Mouse (Mus musculus): Measurements from ENCODE around the gene Itgad. TPM values are rescaled to one million over a fixed set of nuclear protein-coding genes. Genes with fewer than 3 reads are reported as not detected.

The Itgad gene
- total RNA-seq (2014; rRNA removed) = 0.05 TPM in 1 of 2 replicates, not detected in the other
- polyA plus RNA-seq (2015; fragmentation: Nextera tagmentation; extraction: Ambion mirVana) = 0.21 TPM in 1 of 2 replicates, not detected in the other

DNA sequence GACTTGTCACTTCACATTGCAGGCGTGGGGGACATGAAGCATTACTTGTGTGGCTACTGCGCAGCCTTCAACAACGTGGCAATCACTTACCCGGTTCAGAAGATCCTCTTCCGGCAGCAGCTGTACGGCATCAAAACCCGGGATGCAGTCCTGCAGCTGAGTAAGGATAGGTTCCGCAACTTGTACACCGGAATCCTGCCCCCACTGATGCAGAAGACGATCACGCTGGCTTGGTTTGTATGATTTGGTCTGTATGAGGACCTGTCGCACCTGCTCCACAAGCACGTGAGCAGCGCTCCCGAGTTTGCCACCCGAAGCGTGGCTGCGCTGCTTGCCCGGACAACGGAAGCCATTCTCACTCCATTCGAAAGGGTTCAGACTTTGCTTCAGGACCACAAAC lies at the start of gene Itgad:
Gene Itgad (plus strand): TSS at position 301 of the 400 bp plus-strand sequence.
- no peak within 1 kb of the TSS for H3K9ac ChIP-seq (replicated peaks; ENCODE audit: low read length, poor library complexity, severe bottlenecking)
- no peaks in the 10 kb centered on the region for H3K9me3 ChIP-seq (ENCODE audit: low read length)
- no peak for ATAC-seq (ENCODE audit: low FRiP score)
- H3K4me3 ChIP-seq (ENCODE audit: low read depth, low read length) = no peak within 1 kb of the TSS
- no peak within 1 kb of the TSS for H3K27ac ChIP-seq (ENCODE audit: low read depth, low read length)
- H3K36me3 ChIP-seq (ENCODE audit: insufficient read depth, low read length) = no peaks in the 10 kb centered on the region
- H3K4me1 ChIP-seq (ENCODE audit: insufficient read depth, low read length) = 0 out of 2 replicates have a peak, but pooled peaks cover 4% of the 10 kb centered on the region
- no peak within 1 kb of the TSS for H3K4me2 ChIP-seq (ENCODE audit: low read depth, low read length, poor library complexity, severe bottlenecking)
- WGBS = 93% methylated on average over 21 of the region's 21 CpGs
- no peak for TF ChIP-seq CTCF (IDR thresholded peaks at IDR 0.05)
- no peak for DNase-seq (ENCODE audit: low spot score)
- H3K27me3 ChIP-seq (ENCODE audit: insufficient read depth, low read length) = no peaks in the 10 kb centered on the region

GRCm38 (mm10) chr7:128105246-128105645 lies 48.9 kb upstream of the Itgad start:
- Histone ChIP-seq H3K9me3 (ENCODE audit: low read length) (no peaks in the 10 kb centered on the region), H3K27ac (ENCODE audit: low read depth, low read length) (no peak overlapping the region), H3K36me3 (ENCODE audit: insufficient read depth, low read length) (no peaks in the 10 kb centered on the region), H3K27me3 (ENCODE audit: insufficient read depth, low read length) (no peaks in the 10 kb centered on the region), H3K4me1 (ENCODE audit: insufficient read depth, low read length) (no peaks in the 10 kb centered on the region), H3K9ac (replicated peaks; ENCODE audit: low read length, poor library complexity, severe bottlenecking) (no peak overlapping the region), H3K4me2 (ENCODE audit: low read depth, low read length, poor library complexity, severe bottlenecking) (no peak overlapping the region), H3K4me3 (ENCODE audit: low read depth, low read length) (no peak overlapping the region)
- TF ChIP-seq CTCF (IDR thresholded peaks at IDR 0.05) = no peak
- DNase-seq (ENCODE audit: low spot score) = no peak
- no peak for ATAC-seq (ENCODE audit: low FRiP score)
- 73% methylated on average over 4 of the region's 4 CpGs for WGBS

- no peaks in the 10 kb centered on the region for H3K27me3 ChIP-seq (ENCODE audit: insufficient read depth, low read length)
- H3K27ac ChIP-seq (ENCODE audit: low read depth, low read length) = no peak overlapping the region
- H3K4me1 ChIP-seq (ENCODE audit: insufficient read depth, low read length) = no peaks in the 10 kb centered on the region
- no peak overlapping the region for H3K9ac ChIP-seq (replicated peaks; ENCODE audit: low read length, poor library complexity, severe bottlenecking)
- H3K36me3 ChIP-seq (ENCODE audit: insufficient read depth, low read length) = no peaks in the 10 kb centered on the region
- ATAC-seq (ENCODE audit: low FRiP score) (no peak), DNase-seq (ENCODE audit: low spot score) (no peak)
- WGBS = 91% methylated on average over 7 of the region's 7 CpGs
- TF ChIP-seq CTCF (IDR thresholded peaks at IDR 0.05) = no peak
- no peak overlapping the region for H3K4me2 ChIP-seq (ENCODE audit: low read depth, low read length, poor library complexity, severe bottlenecking)
- no peaks in the 10 kb centered on the region for H3K9me3 ChIP-seq (ENCODE audit: low read length)
- H3K4me3 ChIP-seq (ENCODE audit: low read depth, low read length) = no peak overlapping the region
Measured at GRCm38 (mm10) chr7:128107462-128107861, 46.7 kb upstream of the Itgad start.

DNA sequence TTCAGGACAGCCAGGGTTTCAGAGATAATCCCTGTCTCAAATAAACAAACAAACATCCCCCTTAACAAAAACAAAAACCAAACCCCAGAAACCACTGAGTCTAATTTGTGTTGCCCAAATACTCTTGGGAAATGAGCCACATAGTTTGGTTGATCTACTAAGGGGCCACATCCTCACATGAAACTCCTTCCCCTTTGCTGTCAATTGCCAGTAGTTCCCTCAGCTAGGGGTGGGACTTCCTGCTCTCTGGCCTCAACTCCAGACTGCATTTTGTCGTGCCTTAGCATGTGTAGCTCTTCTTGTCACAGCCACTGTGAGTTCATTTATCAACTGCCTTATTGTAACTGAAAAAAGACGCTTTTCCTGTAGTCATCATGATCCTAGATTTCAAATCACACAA lies 43.9 kb upstream of the Itgad start:
- ATAC-seq (ENCODE audit: low FRiP score) (no peak), DNase-seq (ENCODE audit: low spot score) (no peak)
- H3K9ac ChIP-seq (replicated peaks; ENCODE audit: low read length, poor library complexity, severe bottlenecking) = no peak overlapping the region
- H3K27me3 ChIP-seq (ENCODE audit: insufficient read depth, low read length) = no peaks in the 10 kb centered on the region
- H3K9me3 ChIP-seq (ENCODE audit: low read length) = no peaks in the 10 kb centered on the region
- no peak overlapping the region for H3K4me3 ChIP-seq (ENCODE audit: low read depth, low read length)
- no peaks in the 10 kb centered on the region for H3K4me1 ChIP-seq (ENCODE audit: insufficient read depth, low read length)
- H3K4me2 ChIP-seq (ENCODE audit: low read depth, low read length, poor library complexity, severe bottlenecking) = no peak overlapping the region
- H3K27ac ChIP-seq (ENCODE audit: low read depth, low read length) = no peak overlapping the region
- H3K36me3 ChIP-seq (ENCODE audit: insufficient read depth, low read length) = no peaks in the 10 kb centered on the region
- TF ChIP-seq CTCF (IDR thresholded peaks at IDR 0.05) = no peak
- 79% methylated on average over 2 of the region's 2 CpGs for WGBS

- WGBS = 91% methylated on average over 11 of the region's 11 CpGs
- ATAC-seq (ENCODE audit: low FRiP score) = no peak
Measured at GRCm38 (mm10) chr7:128112131-128112530, 42.0 kb upstream of the Itgad start.

DNA sequence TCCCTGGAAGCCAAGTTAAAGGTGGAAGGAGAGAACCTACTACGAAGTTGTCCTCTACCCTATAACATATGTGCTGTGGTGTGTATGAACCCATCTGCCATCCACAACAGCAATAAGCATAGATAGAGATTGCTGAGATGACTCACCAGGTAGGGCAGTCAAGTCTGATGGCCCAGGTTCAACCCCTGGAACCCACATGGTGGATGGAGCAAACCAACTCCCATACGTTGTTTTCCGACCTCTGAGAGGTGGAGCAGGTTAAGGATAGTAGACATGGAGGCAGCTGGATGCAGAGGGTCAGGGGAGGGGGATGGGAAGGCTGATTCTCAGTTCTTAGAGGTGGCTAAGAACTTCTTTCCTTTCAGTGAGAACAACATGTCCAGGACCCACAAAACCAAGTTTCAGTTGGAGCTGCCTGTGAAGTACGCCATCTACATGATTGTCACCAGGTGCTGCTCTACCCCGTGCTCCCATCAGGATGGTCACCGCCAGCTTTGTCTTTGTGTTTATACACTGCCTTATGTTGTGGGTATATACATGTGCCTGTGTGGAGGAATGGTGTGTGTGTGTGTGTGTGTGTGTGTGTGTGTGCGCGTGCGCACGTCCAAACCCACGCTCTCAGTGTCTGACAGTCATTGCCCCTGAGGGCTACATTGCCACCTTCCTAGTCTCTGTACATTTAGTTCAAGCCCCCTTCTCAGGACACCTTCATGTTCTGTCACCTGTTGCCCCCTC lies 39.6 kb upstream of the Itgad start:
- Histone ChIP-seq H3K27me3 (ENCODE audit: insufficient read depth, low read length) (no peaks in the 10 kb centered on the region), H3K9ac (replicated peaks; ENCODE audit: low read length, poor library complexity, severe bottlenecking) (no peak overlapping the region), H3K9me3 (ENCODE audit: low read length) (no peaks in the 10 kb centered on the region), H3K4me3 (ENCODE audit: low read depth, low read length) (no peak overlapping the region), H3K4me2 (ENCODE audit: low read depth, low read length, poor library complexity, severe bottlenecking) (no peak overlapping the region), H3K36me3 (ENCODE audit: insufficient read depth, low read length) (no peaks in the 10 kb centered on the region), H3K4me1 (ENCODE audit: insufficient read depth, low read length) (no peaks in the 10 kb centered on the region), H3K27ac (ENCODE audit: low read depth, low read length) (no peak overlapping the region)
- ATAC-seq (ENCODE audit: low FRiP score) (no peak), DNase-seq (ENCODE audit: low spot score) (no peak)
- 97% methylated on average over 11 of the region's 11 CpGs for WGBS
- TF ChIP-seq CTCF (IDR thresholded peaks at IDR 0.05) = no peak

More at GRCm38 (mm10) chr7:128112131-128112530, 42.0 kb upstream of the Itgad start:
- Histone ChIP-seq H3K4me2 (ENCODE audit: low read depth, low read length, poor library complexity, severe bottlenecking) (no peak overlapping the region), H3K4me3 (ENCODE audit: low read depth, low read length) (no peak overlapping the region), H3K9ac (replicated peaks; ENCODE audit: low read length, poor library complexity, severe bottlenecking) (no peak overlapping the region), H3K27me3 (ENCODE audit: insufficient read depth, low read length) (no peaks in the 10 kb centered on the region), H3K9me3 (ENCODE audit: low read length) (no peaks in the 10 kb centered on the region), H3K27ac (ENCODE audit: low read depth, low read length) (no peak overlapping the region), H3K4me1 (ENCODE audit: insufficient read depth, low read length) (no peaks in the 10 kb centered on the region), H3K36me3 (ENCODE audit: insufficient read depth, low read length) (no peaks in the 10 kb centered on the region)
- TF ChIP-seq CTCF (IDR thresholded peaks at IDR 0.05) = no peak
- no peak for DNase-seq (ENCODE audit: low spot score)

All from midbrain, postnatal 0 days (tissue).